Mouse (Mus musculus): ENCODE measurements around the gene G430095P16Rik. TPM values are rescaled to one million over a fixed set of nuclear protein-coding genes. Genes with fewer than 3 reads are reported as not detected.
A peak's percentile ranks its signal among the peaks of the same experiment; 100 is the strongest.

G430095P16Rik gene
- total RNA-seq, 2 experiments from 2014 or later = not detected

- DNase-seq = no peak
- intact Hi-C loops (cut with DNase I) = no loop called here
These were observed 4.3 kb upstream of the G430095P16Rik start for GRCm38 (mm10) chr8:84718476-84718875.

GRCm38 (mm10) chr8:84718959-84719690 is 3.7 kb upstream of the G430095P16Rik start:
- no peak for DNase-seq
- intact Hi-C loops (cut with DNase I) = no loop called here

DNA sequence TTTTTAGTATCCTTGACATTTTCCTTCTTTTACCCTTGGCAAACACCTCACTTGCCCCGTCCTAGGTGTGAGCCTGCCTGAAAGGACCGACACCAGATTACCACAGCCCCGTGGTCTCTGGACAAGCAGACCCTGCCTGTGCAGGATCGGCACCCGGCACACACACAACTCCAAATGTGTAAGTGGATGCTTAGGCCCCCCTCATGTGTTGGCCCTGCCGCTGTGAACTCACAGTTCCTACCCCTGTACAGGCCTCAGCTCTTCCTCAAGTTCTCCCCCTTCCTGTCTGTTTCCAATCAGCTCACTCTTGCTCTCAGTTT is 317 bp upstream of the G430095P16Rik start:
- intact Hi-C loops (cut with DNase I) = no loop called here

DNA sequence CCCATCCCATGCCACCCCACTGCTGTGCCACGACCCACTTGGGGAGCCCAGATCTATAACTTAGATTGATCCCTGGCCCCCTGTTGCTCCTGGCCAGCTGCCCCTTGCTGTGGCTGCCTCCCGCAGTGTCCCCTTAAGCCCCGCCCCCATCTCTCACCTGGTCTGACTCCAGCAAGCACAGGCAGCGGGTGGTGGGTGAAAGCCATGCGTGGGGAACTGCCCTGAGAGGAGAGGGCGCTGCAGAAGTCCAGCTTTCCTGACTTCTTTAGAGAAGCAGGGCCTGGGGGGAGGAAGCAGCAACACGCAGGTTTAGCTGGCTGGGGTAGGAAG is 729 bp downstream of the G430095P16Rik start:
- DNase-seq = no peak
- intact Hi-C loops (cut with DNase I) = no loop called here

More for the DNA sequence above, 317 bp upstream of the G430095P16Rik start:
- no peak for DNase-seq

DNA sequence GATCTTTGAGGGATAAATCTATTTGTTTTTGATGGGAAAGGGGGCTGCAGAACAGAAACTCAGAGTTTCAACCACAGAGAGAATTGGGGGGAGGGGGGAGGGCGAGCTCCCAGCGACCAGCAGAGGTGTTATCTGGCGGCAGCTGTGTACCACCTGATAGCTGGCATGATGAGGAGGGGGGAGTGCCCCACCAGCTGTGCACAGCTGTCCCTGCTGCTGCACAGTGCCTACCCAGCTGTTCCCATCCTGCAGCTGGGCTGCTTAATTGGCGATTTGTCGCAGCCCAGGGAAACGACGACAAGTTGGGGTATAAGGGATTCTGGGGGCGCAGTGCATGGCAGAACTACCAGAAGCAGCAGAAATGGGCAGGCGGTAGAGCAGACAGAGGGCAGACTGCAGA is 1.9 kb downstream of the G430095P16Rik start:
- intact Hi-C loops (cut with DNase I) = no loop called here
- DNase-seq = no peak

GRCm38 (mm10) chr8:84725246-84725940 is 2.6 kb downstream of the G430095P16Rik start:
- no peak for DNase-seq
- intact Hi-C loops (cut with DNase I) = no loop called here

- DNase-seq = no peak
- intact Hi-C loops (cut with DNase I) = no loop called here
These were observed 3.1 kb downstream of the G430095P16Rik start for GRCm38 (mm10) chr8:84725941-84726259.

DNA sequence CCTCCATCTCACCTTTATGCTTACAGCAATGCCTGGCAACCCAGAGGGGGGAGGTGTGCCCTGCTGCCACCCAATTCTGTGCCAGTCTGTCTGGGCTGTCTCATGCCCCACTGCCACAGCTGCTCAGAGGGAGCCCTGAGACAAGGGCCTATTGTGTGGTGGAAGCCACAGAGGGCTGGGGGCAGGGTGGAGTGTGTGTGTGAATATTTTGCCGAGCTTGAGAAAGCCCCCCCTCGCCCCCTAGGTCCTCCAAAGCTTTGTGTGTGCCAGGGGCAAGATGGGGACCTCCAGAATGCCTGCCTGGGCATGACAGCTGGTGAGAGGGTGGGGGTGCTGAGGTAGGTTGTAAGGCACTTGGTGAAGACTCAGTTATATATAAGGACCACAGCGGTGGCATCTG is 5.7 kb downstream of the G430095P16Rik start:
- peak; percentile 85 for DNase-seq
- intact Hi-C loops (cut with DNase I) = no loop called here

- DNase-seq = peak; percentile 79
- intact Hi-C loops (cut with DNase I) = no loop called here
These were observed 7.1 kb downstream of the G430095P16Rik start for GRCm38 (mm10) chr8:84729921-84730362.

GRCm38 (mm10) chr8:84730541-84731370 is 7.9 kb downstream of the G430095P16Rik start:
- intact Hi-C loops (cut with DNase I) = no loop called here
- peak; percentile 53 for DNase-seq

- intact Hi-C loops (cut with DNase I) = no loop called here
- DNase-seq = peak; percentile 73
These were observed 8.8 kb downstream of the G430095P16Rik start for GRCm38 (mm10) chr8:84731371-84732177.

- no peak for DNase-seq
- intact Hi-C loops (cut with DNase I) = no loop called here
These were observed 9.7 kb downstream of the G430095P16Rik start for GRCm38 (mm10) chr8:84732545-84732944.

- intact Hi-C loops (cut with DNase I) = no loop called here
- no peak for DNase-seq
These were observed 10.2 kb downstream of the G430095P16Rik start for GRCm38 (mm10) chr8:84732996-84733395.

DNA sequence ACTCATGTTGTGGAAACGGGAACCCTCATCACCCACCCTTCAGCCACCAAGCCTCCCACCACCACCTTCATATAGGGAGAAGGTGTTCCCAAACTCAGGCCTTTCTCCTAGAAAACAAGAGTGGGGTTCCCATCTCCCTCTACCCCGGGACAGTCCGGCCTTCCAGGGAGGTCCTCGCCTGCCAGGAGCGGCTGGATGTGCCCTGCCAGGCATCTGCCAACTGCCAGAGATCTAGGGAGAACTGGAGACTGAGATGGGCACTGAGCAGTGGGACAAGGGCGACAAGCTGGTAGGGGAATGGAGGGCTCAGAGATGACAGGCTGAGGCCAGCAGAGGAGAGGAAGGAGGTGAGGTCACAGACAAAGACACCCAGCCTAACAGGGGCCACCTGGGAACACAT is 11.2 kb downstream of the G430095P16Rik start:
- intact Hi-C loops (cut with DNase I) = no loop called here

DNA sequence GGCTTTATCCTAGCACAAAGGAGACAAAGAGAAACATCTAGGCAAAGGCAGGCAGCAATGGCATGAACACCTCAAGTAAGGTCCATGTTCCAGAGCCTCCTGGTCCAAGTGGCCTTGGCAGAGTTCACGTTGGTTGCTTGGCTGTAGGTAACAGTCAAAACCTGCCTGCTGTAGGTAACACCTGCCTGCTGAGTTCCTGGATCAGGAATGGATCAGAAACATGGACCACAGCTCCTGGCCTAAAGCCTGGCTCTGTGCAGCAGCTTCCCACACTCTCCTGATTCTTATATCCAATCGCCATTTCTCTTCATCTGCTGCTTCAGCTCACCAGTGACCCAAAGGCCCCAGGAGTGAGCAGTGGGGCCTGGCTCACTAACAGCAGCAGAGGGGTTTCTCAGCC is 11.9 kb downstream of the G430095P16Rik start:
- no peak for DNase-seq
- intact Hi-C loops (cut with DNase I) = no loop called here

More for the DNA sequence above, 11.2 kb downstream of the G430095P16Rik start:
- DNase-seq = no peak

DNA sequence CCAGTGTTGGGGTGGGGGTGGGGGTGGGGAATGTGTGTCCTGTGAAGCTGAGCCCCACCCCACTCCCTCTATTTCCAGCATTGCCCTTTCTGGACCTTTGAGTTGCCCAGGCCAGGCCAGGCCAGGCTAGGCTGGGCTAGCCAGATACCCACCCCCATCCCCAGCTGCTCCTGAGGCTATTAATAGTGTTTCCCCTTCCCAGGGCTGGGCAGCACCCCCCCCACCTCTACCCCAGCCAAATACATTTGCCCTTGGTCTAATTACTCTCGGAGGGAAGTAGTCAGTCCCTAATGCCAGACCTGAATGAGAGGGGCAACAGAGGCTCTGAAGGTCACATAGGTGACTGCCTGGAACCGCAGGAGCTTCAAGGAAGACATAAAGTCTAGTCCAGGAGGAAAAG is 12.8 kb downstream of the G430095P16Rik start:
- DNase-seq = no peak
- intact Hi-C loops (cut with DNase I) = no loop called here

DNA sequence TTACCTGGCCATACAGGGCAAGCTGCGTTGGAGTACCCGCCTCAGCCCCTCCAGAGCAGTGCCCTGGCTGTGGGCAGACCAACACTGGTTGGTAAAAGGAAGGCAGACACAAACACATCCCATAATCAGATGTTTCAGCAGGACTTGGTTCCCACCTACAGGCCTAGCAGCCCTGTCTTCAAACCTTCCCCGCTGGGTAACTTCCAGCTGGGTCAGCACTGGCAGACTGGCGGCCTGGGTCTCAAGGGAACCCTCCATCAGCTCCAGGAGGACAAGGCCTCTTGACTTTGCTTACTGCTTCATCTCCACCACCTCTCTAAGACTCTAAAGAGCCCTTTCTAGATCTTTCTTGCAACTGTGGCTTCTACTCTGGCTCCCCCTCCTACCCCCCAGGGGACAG is 13.7 kb downstream of the G430095P16Rik start:
- intact Hi-C loops (cut with DNase I) = no loop called here
- no peak for DNase-seq

DNA sequence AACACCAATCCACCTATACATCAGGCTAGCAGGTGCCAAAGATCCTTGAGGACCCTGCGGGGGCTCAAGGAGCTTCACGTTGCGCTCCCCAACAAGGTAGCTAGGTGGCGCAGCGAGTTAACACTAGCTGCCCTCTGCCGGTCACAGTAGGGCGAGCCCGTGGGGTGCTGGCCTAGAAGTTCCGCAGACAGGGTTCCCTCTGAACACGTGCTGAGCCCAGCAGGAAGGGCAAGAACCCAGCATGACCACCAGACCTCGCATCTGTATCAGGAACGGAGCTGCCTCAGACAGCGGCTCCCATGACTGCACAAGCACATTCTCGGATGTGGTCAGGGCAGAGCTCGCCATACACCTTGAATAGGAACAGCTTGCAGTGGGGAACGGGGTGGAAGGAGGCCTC is 14.8 kb downstream of the G430095P16Rik start:
- peak; percentile 85 for DNase-seq
- intact Hi-C loops (cut with DNase I) = no loop called here

DNA sequence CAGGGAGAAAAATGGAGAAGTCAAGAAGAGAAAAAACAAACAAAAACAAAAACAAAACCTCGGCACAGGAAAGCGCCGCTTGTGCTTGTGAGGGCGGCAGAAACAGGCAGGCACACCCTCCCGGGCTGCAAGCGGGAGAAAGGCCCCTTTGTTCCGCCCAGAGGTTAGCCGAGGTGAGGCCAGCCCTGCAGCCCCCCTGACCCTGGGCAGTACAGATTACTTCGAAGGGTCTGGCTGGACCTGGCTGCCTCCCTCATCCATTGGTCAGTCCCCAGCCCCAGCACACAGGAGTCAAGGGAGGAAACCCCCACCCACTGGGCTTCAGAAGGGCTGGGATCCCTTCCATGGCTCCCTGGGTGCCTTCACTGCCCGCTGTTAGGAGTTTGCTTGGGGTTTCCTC is 15.5 kb downstream of the G430095P16Rik start:
- intact Hi-C loops (cut with DNase I) = no loop called here
- DNase-seq = no peak

- DNase-seq = no peak
- intact Hi-C loops (cut with DNase I) = no loop called here
These were observed 16.1 kb downstream of the G430095P16Rik start for GRCm38 (mm10) chr8:84738715-84739400.

Measured in left cerebral cortex, postnatal 4 days (tissue).